Mouse (Mus musculus): Measurements from ENCODE around the gene Hba-a2.

- no peak for TF ChIP-seq CTCF (IDR thresholded peaks at IDR 0.05; ENCODE audit: low read depth)
- no peak for TF ChIP-seq EP300 (IDR thresholded peaks at IDR 0.05; ENCODE audit: low read depth)
Observed at GRCm38 (mm10) chr11:32266776-32267175, 29.5 kb upstream of the Hba-a2 start.

All from heart, postnatal 0 days (tissue).